Mouse (Mus musculus) stomach, postnatal 0 days (tissue): ENCODE results near the gene Apoa5. TPM values are rescaled to one million over a fixed set of nuclear protein-coding genes. Genes with fewer than 3 reads are reported as not detected.

ENCODE experiments used
- ATAC-seq: fragments of 200-750 bp; cut with Nextera tagmentation; 2 replicates; pipeline ENCODE4 v1.8.0; 2017; ENCODE audit not compliant: low FRiP score, low TSS enrichment
- DNase-seq: peaks from one replicate; pipeline ENCODE4 v3.0.0-alpha.2; 2016; ENCODE audit warnings: low spot score
- H3K27ac ChIP-seq: fragments of 300-500 bp; sonication (generic); replicated peaks from 2 replicates; pipeline ENCODE4 v1.5.1; 2014; ENCODE audit warnings: mild to moderate bottlenecking, control low read depth
- H3K27me3 ChIP-seq: fragments of 300-500 bp; sonication (generic); 2 replicates; pipeline ENCODE4 v1.6.1; 2014; ENCODE audit warnings: low read length; ENCODE audit not compliant: control insufficient read depth, insufficient read depth
- H3K36me3 ChIP-seq: fragments of 300-500 bp; sonication (generic); 2 replicates; pipeline ENCODE4 v1.6.1; 2014; ENCODE audit warnings: low read length, mixed read lengths; ENCODE audit not compliant: control insufficient read depth, insufficient read depth
- H3K4me1 ChIP-seq: fragments of 300-500 bp; sonication (generic); replicated peaks from 2 replicates; pipeline ENCODE4 v1.6.1; 2014; ENCODE audit warnings: antibody characterized with exemption; ENCODE audit not compliant: control insufficient read depth, insufficient read depth
- H3K4me2 ChIP-seq: fragments of 300-500 bp; sonication (generic); replicated peaks from 2 replicates; pipeline ENCODE4 v1.6.1; 2014; ENCODE audit warnings: low read depth, mild to moderate bottlenecking, control low read depth, moderate library complexity
- H3K4me3 ChIP-seq: fragments of 300-500 bp; sonication (generic); 2 replicates; pipeline ENCODE4 v1.5.1; 2014; ENCODE audit warnings: low read depth, low read length, control low read depth
- H3K9ac ChIP-seq: fragments of 300-500 bp; sonication (generic); 2 replicates; pipeline ENCODE4 v1.6.1; 2014; ENCODE audit warnings: mild to moderate bottlenecking, low read length, control low read depth, mixed read lengths
- H3K9me3 ChIP-seq: fragments of 300-500 bp; sonication (generic); 2 replicates; pipeline ENCODE4 v1.6.1; 2016; ENCODE audit warnings: low read length; ENCODE audit not compliant: control insufficient read depth
- CTCF ChIP-seq: IDR thresholded peaks from 2 replicates; pipeline ENCODE4 v1.5.1; 2016; ENCODE audit warnings: antibody characterized with exemption, low read depth, mild to moderate bottlenecking, moderate library complexity
- EP300 ChIP-seq: optimal IDR thresholded peaks from 2 replicates; pipeline ENCODE3; 2016; ENCODE audit warnings: antibody characterized with exemption
- WGBS: fragments of 180-500 bp; shearing (Covaris S2); extraction: QIAGEN DNeasy Blood & Tissue Kit; methylation state at CpG from one replicate; pipeline ENCODE4 v1.1.7; 2014; 5-methylcytosine and 5-hydroxymethylcytosine counted together
- polyA plus RNA-seq: library from polyadenylated mRNA; unstranded; fragments of >200 nt; fragmentation: Nextera tagmentation; extraction: Ambion mirVana; gene quantifications from 2 replicates; pipeline ENCODE4 v1.2.1, GENCODE M21; 2015

Apoa5 gene
- polyA plus RNA-seq: 0.47 and 1.0 TPM in 2 replicates

DNA sequence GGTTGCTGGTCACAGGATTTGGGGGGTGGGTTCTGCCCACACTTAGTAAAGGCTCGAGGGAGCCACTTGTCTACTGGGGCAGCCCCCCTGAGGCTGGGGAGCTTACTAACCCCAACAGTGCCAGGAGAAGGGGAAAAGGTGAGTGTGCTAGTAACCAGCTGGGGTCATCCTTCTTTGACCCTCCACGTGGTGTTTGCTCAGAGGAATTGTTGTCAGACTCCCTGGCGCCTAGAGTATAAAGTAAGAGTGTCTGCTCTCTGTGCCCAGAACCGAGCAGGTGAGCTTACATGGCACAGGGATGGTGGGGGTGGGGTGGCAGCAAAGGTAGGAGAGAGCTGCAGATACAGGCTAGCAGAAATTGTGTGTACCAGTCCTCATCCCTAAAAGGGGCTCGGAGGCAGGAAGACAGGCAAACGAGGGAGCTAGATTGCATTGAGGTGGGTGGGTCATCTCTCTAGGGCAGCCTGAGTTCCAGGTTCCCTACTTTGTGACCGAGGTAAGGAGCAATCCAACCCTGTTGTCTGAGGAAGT lies at the start of gene Apoa5:
Apoa5 (plus strand) TSS at position 291 of the 531 bp plus-strand sequence.
- Histone ChIP-seq H3K4me2 (no peak within 1 kb of the TSS), H3K27ac (no peak within 1 kb of the TSS), H3K9ac (no peak within 1 kb of the TSS), H3K27me3 (no peaks in the 10 kb centered on the region), H3K4me1 (no peaks in the 10 kb centered on the region), H3K36me3 (no peaks in the 10 kb centered on the region), H3K4me3 (no peak within 1 kb of the TSS), H3K9me3 (no peaks in the 10 kb centered on the region)
- DNase-seq (no peak), ATAC-seq (no peak)
- no peak for TF ChIP-seq EP300
- TF ChIP-seq CTCF: no peak
- WGBS: 41% methylated on average over 7 of the region's 7 CpGs

DNA sequence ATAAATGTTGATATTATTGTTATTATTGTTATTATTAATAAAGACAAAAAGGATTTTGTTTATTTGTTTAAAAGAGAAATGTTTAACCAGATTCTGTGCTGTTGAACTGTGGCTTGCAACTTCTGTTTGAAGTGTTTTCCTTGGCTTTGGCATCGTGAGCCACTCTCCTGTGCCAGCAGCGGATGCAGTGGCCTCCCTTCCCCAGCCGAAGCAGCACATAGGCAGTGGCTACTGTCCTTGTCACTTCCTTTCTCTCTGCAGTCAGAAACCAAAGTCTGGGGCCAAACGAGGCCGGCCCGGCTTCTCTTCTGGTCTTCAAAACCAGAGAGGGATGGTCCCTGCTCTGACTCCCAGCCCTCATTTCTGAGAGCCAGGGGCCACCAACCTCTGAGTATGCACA lies 45.3 kb upstream of the Apoa5 start:
- Histone ChIP-seq H3K9ac (no peak overlapping the region), H3K4me3 (no peak overlapping the region), H3K4me1 (no peaks in the 10 kb centered on the region), H3K36me3 (peaks cover 4% of the 10 kb centered on the region), H3K27me3 (no peaks in the 10 kb centered on the region), H3K9me3 (no peaks in the 10 kb centered on the region), H3K4me2 (no peak overlapping the region), H3K27ac (no peak overlapping the region)
- TF ChIP-seq CTCF (no peak), EP300 (no peak)
- DNase-seq (no peak), ATAC-seq (no peak)
- WGBS: 88% methylated on average over 6 of the region's 6 CpGs

DNA sequence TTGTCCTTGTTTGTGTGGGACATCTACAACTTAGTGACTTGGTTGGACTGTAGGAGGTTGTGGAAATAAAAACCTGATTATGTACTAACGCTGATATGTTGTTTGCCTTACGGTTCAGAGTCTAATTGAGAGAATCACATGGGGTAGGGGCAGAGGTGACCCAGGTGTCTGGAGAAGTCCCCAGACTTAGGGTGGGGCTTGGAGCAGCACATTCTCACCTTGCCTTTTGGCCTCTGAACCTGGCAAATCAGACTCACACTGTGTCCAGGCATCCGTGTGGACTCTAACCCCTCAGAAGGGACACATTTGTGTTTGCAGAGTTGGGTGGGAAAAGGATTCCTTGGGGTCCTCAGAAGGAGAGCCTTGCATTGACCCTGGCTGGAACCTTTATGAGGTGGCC lies 44.3 kb upstream of the Apoa5 start:
- WGBS: 66% methylated on average over 3 of the region's 3 CpGs
- no peak overlapping the region for H3K4me3 ChIP-seq
- DNase-seq (no peak), ATAC-seq (no peak)
- no peaks in the 10 kb centered on the region for H3K9me3 ChIP-seq
- no peak overlapping the region for H3K4me2 ChIP-seq
- peaks cover 4% of the 10 kb centered on the region for H3K36me3 ChIP-seq
- no peak for TF ChIP-seq EP300
- TF ChIP-seq CTCF: no peak
- H3K9ac ChIP-seq: no peak overlapping the region
- no peaks in the 10 kb centered on the region for H3K4me1 ChIP-seq
- H3K27ac ChIP-seq: no peak overlapping the region
- no peaks in the 10 kb centered on the region for H3K27me3 ChIP-seq

DNA sequence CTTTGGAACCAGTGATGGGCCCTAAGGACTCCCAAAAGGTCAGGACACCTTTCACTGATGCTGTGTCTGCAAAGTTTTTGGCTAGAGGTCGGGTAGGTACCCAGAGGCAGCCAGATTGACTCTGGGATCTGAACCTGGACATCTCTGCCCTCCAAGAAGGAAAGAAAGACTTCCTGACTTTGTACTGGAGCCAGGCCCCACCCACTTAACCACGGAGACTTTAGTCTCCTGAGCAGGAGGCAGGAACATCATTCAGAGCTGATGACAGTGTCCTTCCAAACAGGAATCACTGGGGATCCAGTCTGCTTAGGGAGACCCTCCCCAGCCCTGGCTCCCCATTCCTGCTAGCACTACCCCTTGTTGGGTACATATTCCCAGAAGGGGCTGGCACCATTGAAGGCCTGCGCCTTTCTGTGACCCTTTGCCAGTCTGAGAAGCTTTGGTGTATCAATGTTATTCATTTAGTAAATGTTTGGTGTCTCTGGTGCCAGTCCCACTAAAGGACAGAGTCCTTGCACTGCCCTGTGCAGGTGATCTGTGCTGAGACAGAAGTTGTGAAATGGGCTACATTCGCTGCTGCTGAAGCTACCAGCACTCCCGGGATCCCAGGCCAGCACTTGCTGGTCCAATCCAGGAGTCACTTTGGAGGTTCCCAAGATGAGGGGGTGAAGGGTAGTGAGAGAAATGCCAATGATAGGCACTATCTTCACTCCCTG lies 43.3 kb upstream of the Apoa5 start:
- Histone ChIP-seq H3K36me3 (peaks cover 4% of the 10 kb centered on the region), H3K27me3 (no peaks in the 10 kb centered on the region), H3K9ac (no peak overlapping the region), H3K27ac (no peak overlapping the region), H3K9me3 (no peaks in the 10 kb centered on the region), H3K4me1 (0 out of 2 replicates have a peak, but pooled peaks cover 2% of the 10 kb centered on the region), H3K4me3 (no peak overlapping the region), H3K4me2 (no peak overlapping the region)
- ATAC-seq (no peak), DNase-seq (no peak)
- WGBS: 58% methylated on average over 5 of the region's 5 CpGs
- TF ChIP-seq CTCF (no peak), EP300 (no peak)

DNA sequence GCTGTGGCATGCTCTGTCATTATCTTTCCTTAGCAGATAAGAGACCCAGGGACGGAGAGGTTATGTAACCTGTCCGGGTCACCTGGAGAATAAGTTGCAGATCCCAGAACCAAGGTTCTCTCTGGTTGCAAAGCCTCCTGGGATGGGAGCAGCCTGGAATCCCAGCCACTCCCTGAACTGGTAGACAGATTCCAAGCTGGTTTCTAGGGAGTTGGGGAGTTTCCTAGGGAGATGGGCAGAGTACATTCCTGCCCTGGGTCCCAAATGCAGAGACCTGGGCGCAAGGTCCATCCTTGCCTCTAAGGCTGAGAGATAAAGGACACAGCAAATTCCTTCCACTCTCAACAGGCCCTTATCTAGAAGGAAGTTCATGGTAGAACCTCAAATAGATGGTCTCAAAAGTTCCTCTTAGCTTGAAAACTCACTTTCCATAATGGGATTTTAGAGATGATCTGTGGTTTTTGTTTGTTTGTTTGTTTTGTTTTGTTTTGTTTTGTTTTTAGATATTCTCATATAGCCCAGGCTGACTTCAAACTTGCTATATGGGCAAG lies 41.3 kb upstream of the Apoa5 start:
- H3K4me1 ChIP-seq: 0 out of 2 replicates have a peak, but pooled peaks cover 2% of the 10 kb centered on the region
- no peak overlapping the region for H3K9ac ChIP-seq
- WGBS: 79% methylated on average over 3 of the region's 3 CpGs

DNA sequence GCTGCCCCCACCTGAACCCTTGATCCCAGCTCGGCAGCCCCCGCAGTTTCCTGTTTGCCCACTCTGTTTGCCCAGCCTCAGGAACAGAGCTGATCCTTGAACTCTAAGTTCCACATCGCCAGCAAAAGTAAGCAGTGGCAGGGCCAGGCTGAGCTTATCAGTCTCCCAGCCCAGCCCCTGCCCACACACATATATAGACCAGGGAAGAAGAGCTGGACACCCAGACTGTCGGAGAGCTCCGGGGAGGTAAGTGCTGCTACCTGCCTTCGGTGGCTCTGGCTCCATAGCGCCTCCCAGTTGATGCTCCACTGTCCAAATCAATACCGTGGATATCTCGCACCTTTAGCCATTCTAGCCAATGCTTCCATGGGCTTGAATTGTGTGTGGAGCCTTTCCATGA lies 39.9 kb upstream of the Apoa5 start, which contains the start of gene Apoa1:
Apoa1 (plus strand) TSS at position 90 of the 400 bp plus-strand sequence.
- no peak within 1 kb of the TSS for H3K27ac ChIP-seq
- TF ChIP-seq EP300 (no peak), CTCF (no peak)
- no peaks in the 10 kb centered on the region for H3K36me3 ChIP-seq
- no peak within 1 kb of the TSS for H3K9ac ChIP-seq
- H3K27me3 ChIP-seq: no peaks in the 10 kb centered on the region
- no peak within 1 kb of the TSS for H3K4me3 ChIP-seq
- H3K9me3 ChIP-seq: no peaks in the 10 kb centered on the region
- DNase-seq: no peak
- no peak within 1 kb of the TSS for H3K4me2 ChIP-seq
- ATAC-seq: no peak
- 0 out of 2 replicates have a peak, but pooled peaks cover 2% of the 10 kb centered on the region for H3K4me1 ChIP-seq
- 48% methylated on average over 9 of the region's 9 CpGs for WGBS

More for the DNA sequence above, 41.3 kb upstream of the Apoa5 start:
- ATAC-seq (no peak), DNase-seq (no peak)
- Histone ChIP-seq H3K4me3 (no peak overlapping the region), H3K36me3 (no peaks in the 10 kb centered on the region), H3K4me2 (no peak overlapping the region), H3K27me3 (no peaks in the 10 kb centered on the region), H3K27ac (no peak overlapping the region), H3K9me3 (no peaks in the 10 kb centered on the region)
- TF ChIP-seq CTCF (no peak), EP300 (no peak)
